Mouse (Mus musculus) midbrain, embryonic 12.5 days (tissue): Measurements from ENCODE around the gene Lrrc25. TPM values are rescaled to one million over a fixed set of nuclear protein-coding genes. Genes with fewer than 3 reads are reported as not detected.

ENCODE experiments used
- ATAC-seq: fragments of 200-750 bp; cut with Nextera tagmentation; 2 replicates; pipeline ENCODE4 v1.8.0; 2017; ENCODE audit warnings: low read depth, moderate TSS enrichment, moderate library complexity; ENCODE audit not compliant: low FRiP score
- H3K27ac ChIP-seq: fragments of 300-500 bp; sonication (generic); replicated peaks from 2 replicates; pipeline ENCODE4 v1.5.1; 2016; ENCODE audit warnings: mild to moderate bottlenecking
- H3K27me3 ChIP-seq: fragments of 300-500 bp; sonication (generic); 2 replicates; pipeline ENCODE4 v1.6.1; 2016; ENCODE audit warnings: mild to moderate bottlenecking
- H3K36me3 ChIP-seq: fragments of 300-500 bp; sonication (generic); 2 replicates; pipeline ENCODE4 v1.6.1; 2016
- H3K4me1 ChIP-seq: fragments of 300-500 bp; sonication (generic); 2 replicates; pipeline ENCODE4 v1.6.1; 2016
- H3K4me2 ChIP-seq: fragments of 300-500 bp; sonication (generic); replicated peaks from 2 replicates; pipeline ENCODE4 v1.6.1; 2016; ENCODE audit warnings: mild to moderate bottlenecking, moderate library complexity
- H3K4me3 ChIP-seq: fragments of 300-500 bp; sonication (generic); 2 replicates; pipeline ENCODE4 v1.5.1; 2016; ENCODE audit warnings: mild to moderate bottlenecking
- H3K9ac ChIP-seq: fragments of 300-500 bp; sonication (generic); replicated peaks from 2 replicates; pipeline ENCODE4 v1.6.1; 2016; ENCODE audit warnings: mild to moderate bottlenecking, moderate library complexity
- H3K9me3 ChIP-seq: fragments of 300-500 bp; sonication (generic); 2 replicates; pipeline ENCODE4 v1.6.1; 2016; ENCODE audit warnings: mild to moderate bottlenecking
- WGBS: fragments of 180-500 bp; shearing (Covaris S2); methylation state at CpG from one replicate; pipeline ENCODE4 v1.1.7; 2016; 5-methylcytosine and 5-hydroxymethylcytosine counted together
- polyA plus RNA-seq: library from polyadenylated mRNA; unstranded; fragments of >200 nt; fragmentation: Nextera tagmentation; extraction: Ambion mirVana; gene quantifications from 2 replicates; pipeline ENCODE4 v1.2.1, GENCODE M21; 2016

Gene Lrrc25
- polyA plus RNA-seq, 1 experiment from 2014 or later, result 1.6 TPM

DNA sequence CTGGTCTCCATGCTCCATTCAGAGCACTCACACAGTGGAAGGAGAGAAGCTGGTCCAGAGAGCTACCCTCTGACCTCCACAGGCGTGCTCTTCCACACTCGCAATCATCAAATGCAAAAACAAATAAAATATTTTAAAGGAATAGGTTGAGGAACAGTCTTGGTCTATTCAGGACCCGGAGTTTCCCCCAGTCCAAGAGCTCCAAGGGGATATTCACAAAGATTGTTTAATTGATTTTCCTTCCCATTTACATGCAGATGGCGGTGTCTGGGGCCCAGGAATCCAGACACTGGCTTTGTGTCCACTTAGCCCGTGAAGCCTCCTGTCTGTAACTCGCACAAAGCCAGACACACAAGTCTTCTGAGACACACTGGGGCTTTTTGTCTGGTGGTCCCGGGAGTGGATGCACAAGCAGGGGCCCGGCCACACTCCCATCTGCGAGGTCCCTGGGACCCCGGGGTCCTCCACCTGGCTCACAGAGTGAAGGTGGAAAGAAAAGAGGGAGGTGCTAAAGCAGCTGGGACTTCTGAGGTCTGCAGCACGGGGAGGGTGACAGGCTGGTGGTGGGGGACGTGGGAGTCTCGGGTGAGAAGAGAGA lies 40.3 kb downstream of the Lrrc25 start:
- peak; percentile 52 for ATAC-seq
- H3K4me1 ChIP-seq, result peaks cover 61% of the 10 kb centered on the region

DNA sequence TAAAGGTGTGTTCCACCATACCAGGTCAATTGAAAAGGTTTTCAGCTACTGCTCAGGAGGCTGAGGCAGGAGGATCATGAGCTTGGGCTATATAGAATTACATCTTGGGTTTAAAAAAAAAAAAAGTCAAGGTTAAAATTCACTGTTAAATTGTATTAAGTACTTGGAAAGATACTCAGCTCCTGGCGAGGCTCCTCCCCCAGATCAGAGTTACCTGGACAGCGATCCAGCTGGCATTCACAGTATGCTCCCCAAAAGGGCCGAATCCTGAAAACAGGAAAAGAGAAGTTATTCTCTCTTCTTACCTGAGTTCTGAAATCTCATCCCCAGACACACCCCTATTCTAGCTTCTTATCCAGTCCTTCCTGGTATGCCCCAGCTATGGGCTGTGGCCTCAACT lies 41.3 kb downstream of the Lrrc25 start:
- peaks cover 11% of the 10 kb centered on the region for H3K36me3 ChIP-seq
- peak overlapping the region; percentile 76 for H3K4me3 ChIP-seq
- peak overlapping the region; percentile 96 for H3K27ac ChIP-seq
- H3K4me2 ChIP-seq, result peak overlapping the region; percentile 86
- no peaks in the 10 kb centered on the region for H3K9me3 ChIP-seq
- H3K27me3 ChIP-seq, result no peaks in the 10 kb centered on the region
- WGBS, result 94% methylated on average over 3 of the region's 3 CpGs
- 0 out of 2 replicates have a peak overlapping the region, but pooled peaks have one; percentile 85 for H3K9ac ChIP-seq
- peaks cover 61% of the 10 kb centered on the region for H3K4me1 ChIP-seq
- no peak for ATAC-seq

More for the DNA sequence above, 40.3 kb downstream of the Lrrc25 start:
- Histone ChIP-seq H3K9ac (peak overlapping the region; percentile 28; the same call in 1 of the 2 replicates), H3K9me3 (no peaks in the 10 kb centered on the region), H3K4me2 (peak overlapping the region; percentile 30; the same call in 1 of the 2 replicates), H3K27ac (peak overlapping the region; percentile 96), H3K4me3 (no peak overlapping the region), H3K36me3 (peaks cover 20% of the 10 kb centered on the region), H3K27me3 (no peaks in the 10 kb centered on the region)
- WGBS, result 20% methylated on average over 13 of the region's 13 CpGs

DNA sequence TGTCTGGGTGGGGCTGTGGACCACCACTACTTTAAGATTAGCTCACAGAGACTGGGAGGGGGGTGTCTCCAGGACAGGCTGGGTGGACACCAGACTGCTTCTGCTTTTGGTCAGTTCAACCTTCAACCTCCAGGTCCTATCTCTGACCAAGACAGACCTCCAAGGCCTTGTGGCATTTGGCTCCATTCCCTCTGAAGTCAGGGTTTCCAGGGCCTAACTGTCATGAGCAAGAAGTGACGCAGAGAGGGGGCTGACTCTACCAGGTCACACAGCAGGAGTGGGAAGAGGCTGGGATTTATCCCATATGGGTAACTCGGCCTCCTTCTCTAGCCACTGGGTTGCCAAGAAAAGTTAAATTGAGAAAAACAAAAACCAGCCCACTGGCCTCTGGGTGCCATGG lies 41.8 kb downstream of the Lrrc25 start:
- 84% methylated on average over 2 of the region's 2 CpGs for whole genome bisulfite sequencing
- ATAC-seq, result no peak
- Histone ChIP-seq H3K4me2 (peak overlapping the region; percentile 86), H3K4me3 (peak overlapping the region; percentile 76), H3K9ac (peak overlapping the region; percentile 85), H3K4me1 (peaks cover 61% of the 10 kb centered on the region), H3K36me3 (peaks cover 5% of the 10 kb centered on the region; the same call in 1 of the 2 replicates), H3K27ac (peak overlapping the region; percentile 96), H3K27me3 (no peaks in the 10 kb centered on the region), H3K9me3 (no peaks in the 10 kb centered on the region)

DNA sequence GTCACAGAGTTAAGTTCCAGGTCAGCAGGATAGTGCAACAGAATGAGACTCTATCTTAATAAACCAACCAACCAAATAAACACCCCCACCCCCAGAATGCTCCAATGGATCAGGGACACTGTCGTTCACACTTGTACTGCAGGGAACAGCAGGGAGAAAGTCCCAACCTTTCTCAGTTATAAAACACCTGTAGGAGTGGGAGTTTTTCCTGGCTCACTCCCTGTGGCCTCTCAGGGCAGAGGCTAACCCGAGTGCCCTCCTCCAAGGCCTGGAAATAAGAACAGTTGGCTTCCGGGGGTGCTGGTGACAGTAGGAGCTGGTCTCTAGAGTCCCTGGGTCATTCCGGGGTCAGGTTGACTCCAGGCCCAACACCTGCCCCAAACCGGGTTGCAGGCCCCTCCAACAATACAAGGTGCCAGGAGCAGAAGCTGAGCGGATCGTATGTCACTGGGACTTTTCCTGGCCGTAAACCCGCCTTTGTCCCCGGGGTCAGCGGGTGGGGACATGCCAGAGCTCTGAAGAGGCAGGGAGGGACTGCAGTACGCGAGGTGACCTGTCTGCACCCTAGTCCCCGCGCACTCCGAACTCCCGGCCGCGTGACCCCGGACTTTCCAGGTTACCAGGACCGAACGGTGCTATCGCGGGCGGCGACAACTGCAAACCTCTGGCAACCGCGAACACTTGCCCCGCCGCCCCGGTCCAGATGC lies 43.1 kb downstream of the Lrrc25 start:
- Histone ChIP-seq H3K4me3 (peak overlapping the region; percentile 76), H3K27me3 (no peaks in the 10 kb centered on the region), H3K4me2 (peak overlapping the region; percentile 86), H3K9ac (peak overlapping the region; percentile 85), H3K36me3 (peaks cover 4% of the 10 kb centered on the region; the same call in 1 of the 2 replicates), H3K9me3 (no peaks in the 10 kb centered on the region), H3K27ac (peak overlapping the region; percentile 69), H3K4me1 (peaks cover 54% of the 10 kb centered on the region)
- WGBS, result 2% methylated on average over 31 of the region's 31 CpGs
- ATAC-seq, result peak; percentile 0; the same call in 1 of the 2 replicates

DNA sequence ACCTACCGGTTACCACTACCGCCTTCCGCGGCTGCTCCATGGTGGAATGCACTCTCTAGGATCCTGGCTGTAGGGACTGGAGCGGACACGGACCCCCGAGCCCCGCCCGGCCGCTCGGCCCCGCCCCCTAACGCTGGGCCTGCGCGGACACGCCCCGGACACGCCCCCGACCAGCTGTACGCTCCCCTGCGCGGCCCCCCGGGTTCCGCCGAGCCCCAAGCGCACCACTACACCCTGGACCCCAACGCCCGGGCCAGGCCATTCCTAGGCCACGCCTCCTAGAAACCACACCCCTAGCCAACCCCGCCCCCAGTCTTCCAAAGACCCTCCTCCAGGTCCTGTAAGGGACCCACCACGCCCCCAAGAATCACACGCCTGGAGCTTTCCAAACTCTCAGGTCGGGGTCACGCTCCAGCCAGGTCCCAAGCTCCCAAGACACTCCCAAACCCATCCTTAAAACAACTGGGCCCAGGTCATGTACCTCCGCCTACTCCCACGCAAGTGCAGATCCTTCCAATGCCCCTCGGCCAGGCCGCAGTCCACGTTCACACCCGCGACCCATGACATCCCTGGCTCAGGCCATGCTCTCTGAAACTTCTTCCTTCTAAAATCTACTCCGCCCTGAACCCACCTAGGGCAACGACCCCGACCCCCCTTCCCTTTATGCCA lies 43.8 kb downstream of the Lrrc25 start:
- H3K4me1 ChIP-seq, result peaks cover 53% of the 10 kb centered on the region
- H3K27ac ChIP-seq, result peak overlapping the region; percentile 69
- peak; percentile 90 for ATAC-seq
- peak overlapping the region; percentile 86 for H3K4me2 ChIP-seq
- peak overlapping the region; percentile 76 for H3K4me3 ChIP-seq
- no peaks in the 10 kb centered on the region for H3K9me3 ChIP-seq
- peaks cover under 1% of the 10 kb centered on the region; the same call in 1 of the 2 replicates for H3K36me3 ChIP-seq
- peak overlapping the region; percentile 85 for H3K9ac ChIP-seq
- no peaks in the 10 kb centered on the region for H3K27me3 ChIP-seq
- 2% methylated on average over 43 of the region's 44 CpGs for WGBS

DNA sequence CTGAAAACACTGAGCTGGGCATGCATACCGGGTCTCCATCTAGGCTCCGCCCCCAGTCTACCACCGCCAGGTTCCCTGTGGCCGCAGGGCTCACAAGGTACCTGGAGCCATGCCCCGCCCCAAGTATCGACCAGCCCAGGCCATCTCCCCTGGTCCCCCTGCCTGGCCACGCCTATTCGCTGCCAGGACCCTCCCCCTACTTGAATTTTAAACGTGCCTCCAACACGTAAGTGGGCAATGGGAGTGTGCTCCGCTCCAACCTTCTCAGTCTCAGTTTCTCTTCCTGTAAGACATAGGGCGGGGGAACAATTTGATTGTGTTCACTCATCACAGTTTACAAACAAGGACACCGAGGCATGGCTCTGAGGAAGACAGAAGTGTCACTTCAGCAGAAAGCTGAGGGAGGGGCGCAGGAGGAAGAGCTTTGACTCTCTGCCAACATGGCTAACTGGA lies 44.3 kb downstream of the Lrrc25 start, which contains the start of gene Pgpep1:
Pgpep1 (minus strand) TSS at position 116 of the 453 bp plus-strand sequence.
- Histone ChIP-seq H3K4me2 (peak within 1 kb of the TSS; percentile 86), H3K4me1 (peaks cover 47% of the 10 kb centered on the region), H3K9ac (peak within 1 kb of the TSS; percentile 85), H3K9me3 (no peaks in the 10 kb centered on the region), H3K27me3 (no peaks in the 10 kb centered on the region), H3K36me3 (no peaks in the 10 kb centered on the region), H3K27ac (peak within 1 kb of the TSS; percentile 69), H3K4me3 (peak within 1 kb of the TSS; percentile 76)
- 4% methylated on average over 14 of the region's 14 CpGs for WGBS
- peak; percentile 39 for ATAC-seq

DNA sequence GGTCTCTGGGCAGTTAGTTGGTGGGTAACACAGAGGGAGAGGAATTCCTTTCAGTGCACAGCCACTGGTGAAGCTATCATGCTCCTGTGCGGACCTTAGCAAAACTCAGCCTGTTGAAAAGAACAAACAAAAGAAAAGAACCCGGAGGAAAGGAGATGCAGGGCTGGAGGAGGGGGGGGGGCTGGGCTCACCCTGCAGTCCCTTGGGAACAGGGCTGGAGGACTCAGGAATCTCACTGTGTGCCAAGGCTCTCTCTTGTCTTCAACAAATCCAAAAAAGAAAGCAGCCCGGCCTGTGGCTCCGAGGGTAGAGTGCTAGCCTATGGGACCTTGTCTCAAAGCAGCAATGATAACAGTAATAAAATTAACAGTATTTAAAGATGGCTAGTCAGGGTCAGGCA lies 47.7 kb downstream of the Lrrc25 start:
- ATAC-seq, result no peak
- Histone ChIP-seq H3K9me3 (no peaks in the 10 kb centered on the region), H3K4me1 (peaks cover 14% of the 10 kb centered on the region), H3K4me2 (no peak overlapping the region), H3K9ac (no peak overlapping the region), H3K36me3 (no peaks in the 10 kb centered on the region), H3K27ac (peak overlapping the region; percentile 30; the same call in 1 of the 2 replicates), H3K27me3 (no peaks in the 10 kb centered on the region), H3K4me3 (no peak overlapping the region)
- WGBS, result 41% methylated on average over 4 of the region's 4 CpGs

DNA sequence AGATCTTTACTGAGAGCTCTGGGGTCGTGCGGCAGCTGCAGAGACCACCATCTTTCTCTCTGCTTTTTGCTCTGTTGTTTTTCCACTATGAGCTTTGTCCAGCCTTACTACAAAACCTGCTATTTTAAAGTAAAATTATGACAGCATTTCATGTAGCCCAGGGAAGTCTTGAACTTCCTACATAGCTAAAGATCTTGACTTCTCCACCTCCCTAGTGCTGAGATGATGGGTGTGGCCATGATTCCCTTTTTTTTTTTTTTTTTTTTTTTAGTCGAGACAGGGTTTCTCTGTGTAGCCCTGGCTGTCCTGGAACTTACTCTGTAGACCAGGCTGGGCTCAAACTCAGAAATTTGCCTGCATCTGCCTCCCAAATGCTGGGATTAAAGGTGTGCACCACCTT lies 48.7 kb downstream of the Lrrc25 start:
- WGBS, result 86% methylated on average over 3 of the region's 3 CpGs

DNA sequence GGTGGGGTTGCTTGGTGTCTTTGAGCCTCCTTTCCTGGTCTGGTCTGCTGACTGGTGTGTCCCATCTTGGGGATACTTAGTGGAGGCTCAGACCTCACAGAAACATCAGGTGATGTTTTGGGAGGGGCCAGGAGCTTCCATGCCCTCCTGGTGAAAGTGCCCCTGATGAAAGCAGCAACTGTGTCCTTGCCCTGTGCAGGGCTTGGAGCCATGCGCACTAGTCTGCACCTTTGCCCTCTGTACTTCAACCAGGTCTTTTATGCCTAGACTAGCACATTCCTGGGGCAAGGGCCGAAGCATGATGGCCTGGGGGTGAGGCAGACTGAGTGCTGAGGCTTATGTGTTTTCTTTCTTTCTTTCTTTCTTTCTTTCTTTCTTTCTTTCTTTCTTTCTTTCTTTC lies 49.6 kb downstream of the Lrrc25 start:
- Histone ChIP-seq H3K9me3 (no peaks in the 10 kb centered on the region), H3K36me3 (no peaks in the 10 kb centered on the region), H3K4me2 (no peak overlapping the region), H3K4me1 (0 out of 2 replicates have a peak, but pooled peaks cover under 1% of the 10 kb centered on the region), H3K27me3 (no peaks in the 10 kb centered on the region), H3K9ac (no peak overlapping the region), H3K27ac (no peak overlapping the region), H3K4me3 (no peak overlapping the region)
- ATAC-seq, result no peak
- WGBS, result 73% methylated on average over 2 of the region's 2 CpGs

More for the DNA sequence above, 48.7 kb downstream of the Lrrc25 start:
- H3K9me3 ChIP-seq, result no peaks in the 10 kb centered on the region
- no peak overlapping the region for H3K4me2 ChIP-seq
- H3K9ac ChIP-seq, result no peak overlapping the region
- no peaks in the 10 kb centered on the region for H3K36me3 ChIP-seq
- no peak overlapping the region for H3K4me3 ChIP-seq
- H3K27me3 ChIP-seq, result no peaks in the 10 kb centered on the region
- peaks cover 9% of the 10 kb centered on the region for H3K4me1 ChIP-seq
- H3K27ac ChIP-seq, result no peak overlapping the region
- ATAC-seq, result no peak

DNA sequence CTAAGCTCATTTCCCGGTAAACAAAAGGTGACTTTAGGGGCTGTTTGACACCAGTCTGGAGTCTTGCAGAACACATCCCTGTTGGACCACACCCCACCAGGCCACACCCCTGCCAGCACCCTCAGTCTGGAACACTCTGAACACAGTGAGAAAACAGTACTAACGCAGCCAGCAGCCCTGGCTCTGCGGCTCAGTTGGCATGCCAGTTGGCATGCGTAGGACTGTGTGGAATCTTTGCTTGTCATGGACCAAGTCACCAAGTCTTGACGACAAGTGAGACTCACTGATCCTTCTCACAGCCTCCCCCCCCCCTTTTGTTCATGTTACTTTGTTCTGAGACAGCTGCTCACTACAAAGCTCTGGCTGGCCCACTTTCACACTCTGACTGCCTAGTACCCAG lies 51.1 kb downstream of the Lrrc25 start:
- no peaks in the 10 kb centered on the region for H3K9me3 ChIP-seq
- no peak for ATAC-seq
- H3K27ac ChIP-seq, result no peak overlapping the region
- no peak overlapping the region for H3K9ac ChIP-seq
- H3K4me1 ChIP-seq, result no peaks in the 10 kb centered on the region
- H3K4me2 ChIP-seq, result no peak overlapping the region
- H3K36me3 ChIP-seq, result no peaks in the 10 kb centered on the region
- no peaks in the 10 kb centered on the region for H3K27me3 ChIP-seq
- 76% methylated on average over 5 of the region's 5 CpGs for WGBS
- no peak overlapping the region for H3K4me3 ChIP-seq
